Mouse (Mus musculus): ENCODE results near the gene Pmpcb.

- TF ChIP-seq CTCF (IDR thresholded peaks at IDR 0.05; ENCODE audit: extremely low read depth, insufficient read depth, low read length) (no peak), POLR2A (IDR thresholded peaks at IDR 0.05; ENCODE audit: extremely low read depth, insufficient read depth, low read length) (no peak)
Observed at GRCm38 (mm10) chr5:21804837-21805236, 67.9 kb downstream of the Pmpcb start.

All from cortical plate, adult 2 months (tissue).